Mouse (Mus musculus): ENCODE results near the gene Pax9.

Gene Pax9

GRCm38 (mm10) chr12:56691427-56692079, at the start of gene Pax9:
Gene Pax9 (plus strand): TSS chr12:56691767.
- no peak for DNase-seq (ENCODE audit: low spot score)

DNA sequence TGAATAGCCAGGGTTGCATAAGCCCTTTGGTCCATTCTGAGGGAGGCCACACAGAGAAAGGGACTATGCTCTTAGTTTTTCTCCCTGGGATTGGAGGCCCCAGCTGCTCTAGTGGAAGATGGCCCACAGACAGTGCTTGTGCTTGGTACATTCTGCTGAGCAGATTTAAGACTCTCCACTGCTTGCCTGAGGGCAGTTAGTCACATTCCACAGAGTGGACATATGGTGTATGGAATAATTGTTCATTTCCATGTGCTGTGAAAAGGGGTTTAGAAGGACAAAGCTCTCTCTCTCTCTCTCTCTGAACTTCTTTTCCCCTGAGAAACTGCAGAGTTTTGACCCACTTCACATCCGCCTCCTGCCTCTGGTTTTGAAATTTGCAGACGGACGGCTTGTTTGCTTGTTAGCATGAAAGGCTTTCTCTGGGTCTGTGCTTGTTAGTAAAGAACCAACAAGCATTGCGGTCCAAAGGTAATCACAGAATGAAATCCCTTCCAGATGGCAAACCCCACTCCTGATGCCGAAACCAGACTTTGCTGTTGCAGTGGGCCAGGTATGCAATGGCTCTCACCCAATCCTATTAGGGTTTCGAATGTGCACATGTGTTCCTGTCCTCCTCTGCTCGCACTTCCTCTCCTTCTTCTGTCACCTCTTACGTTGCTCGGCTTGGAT, 22.0 kb upstream of the Pax9 start:
- no peak for DNase-seq (ENCODE audit: low spot score)

- no peak for DNase-seq (ENCODE audit: low spot score)
These were observed 20.8 kb upstream of the Pax9 start for GRCm38 (mm10) chr12:56670795-56671194.

DNA sequence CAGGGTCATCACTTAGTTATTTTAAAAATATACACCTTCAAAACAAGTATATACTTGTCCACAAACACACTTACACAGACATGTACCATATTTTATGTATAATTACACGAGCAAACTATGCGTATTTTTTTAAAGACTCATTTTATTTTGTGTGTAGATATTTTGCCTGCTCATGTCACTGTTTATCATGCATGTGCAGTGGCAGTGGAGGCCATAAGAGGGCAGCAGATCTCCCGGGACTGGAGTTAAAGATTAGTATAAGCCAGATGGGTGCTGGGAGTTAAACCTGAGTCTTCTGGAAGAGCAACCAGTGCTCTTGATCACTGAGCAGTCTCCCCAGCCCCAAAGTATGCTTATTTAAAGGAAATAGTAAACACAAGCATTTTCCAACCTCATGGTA, 16.8 kb upstream of the Pax9 start:
- DNase-seq (ENCODE audit: low spot score) = no peak

GRCm38 (mm10) chr12:56677620-56678019, 13.9 kb upstream of the Pax9 start:
- no peak for DNase-seq (ENCODE audit: low spot score)

GRCm38 (mm10) chr12:56681096-56681811, 10.3 kb upstream of the Pax9 start:
- no peak for DNase-seq (ENCODE audit: low spot score)

- DNase-seq (ENCODE audit: low spot score) = no peak
These were observed 3.7 kb upstream of the Pax9 start for GRCm38 (mm10) chr12:56687640-56688481.

DNA sequence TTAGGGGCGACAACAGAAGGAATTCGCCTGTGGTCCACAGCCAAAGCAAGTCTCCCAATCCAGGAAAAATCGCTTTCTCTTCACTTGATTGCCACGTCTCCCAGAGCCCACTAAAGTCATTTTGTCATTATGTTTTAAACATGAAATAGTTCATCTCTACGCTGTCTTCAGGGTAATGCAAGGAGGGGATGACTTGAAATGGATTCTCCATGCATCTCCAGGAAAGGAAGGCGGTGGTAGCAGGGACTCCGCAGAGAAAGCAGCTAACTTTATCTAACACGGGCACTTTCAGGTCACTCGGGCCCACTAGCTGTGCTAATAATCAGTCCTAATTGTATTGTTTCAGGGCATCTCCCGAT, 3.1 kb upstream of the Pax9 start:
- DNase-seq (ENCODE audit: low spot score) = no peak

GRCm38 (mm10) chr12:56688920-56689319, 2.6 kb upstream of the Pax9 start:
- no peak for DNase-seq (ENCODE audit: low spot score)

GRCm38 (mm10) chr12:56689331-56689730, 2.2 kb upstream of the Pax9 start:
- no peak for DNase-seq (ENCODE audit: low spot score)

DNA sequence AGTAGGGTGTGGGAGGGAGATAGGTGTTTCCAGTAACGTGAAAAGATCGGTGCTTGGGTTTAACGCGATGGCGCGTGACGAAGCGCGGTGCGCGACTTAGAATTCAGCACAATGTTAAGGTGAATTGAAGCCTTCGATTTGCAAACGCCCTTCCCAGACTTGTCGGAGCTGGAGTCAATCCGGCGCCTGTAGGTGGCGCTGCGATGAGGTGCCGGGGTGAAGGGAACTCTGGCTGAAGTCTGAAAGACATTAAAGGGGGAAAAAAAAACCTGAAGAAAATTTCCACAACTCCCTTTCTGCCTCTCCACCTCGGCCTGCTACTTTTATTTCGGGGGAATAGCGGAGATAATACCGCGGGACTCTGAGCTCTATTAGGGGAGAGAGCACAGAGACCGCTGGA, 1.8 kb upstream of the Pax9 start:
- DNase-seq (ENCODE audit: low spot score) = no peak

- no peak for DNase-seq (ENCODE audit: low spot score)
These were observed 1.2 kb upstream of the Pax9 start for GRCm38 (mm10) chr12:56690366-56690765.

GRCm38 (mm10) chr12:56691001-56691400, 566 bp upstream of the Pax9 start:
- DNase-seq (ENCODE audit: low spot score) = no peak

DNA sequence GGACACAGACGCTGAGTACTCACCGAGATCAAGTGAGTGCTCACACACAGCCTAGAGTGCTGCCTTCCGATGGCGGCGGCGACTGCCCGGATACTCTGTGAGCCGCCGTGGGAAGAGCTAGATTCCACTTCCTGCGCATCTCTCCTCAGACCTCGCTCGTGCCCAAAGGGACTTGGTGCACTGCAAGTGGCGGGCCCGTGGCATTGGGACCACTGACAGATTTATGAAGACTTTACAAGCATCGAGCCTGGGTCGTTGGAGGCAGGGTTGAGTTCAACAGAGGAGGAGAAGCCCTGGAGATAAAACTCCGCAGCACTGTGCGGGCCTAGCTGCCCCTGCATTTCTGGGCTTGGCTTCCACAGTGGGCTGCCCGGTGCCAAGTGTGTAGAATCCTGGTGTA, 969 bp downstream of the Pax9 start:
- DNase-seq (ENCODE audit: low spot score) = no peak

GRCm38 (mm10) chr12:56693411-56694098, 2.0 kb downstream of the Pax9 start:
- no peak for DNase-seq (ENCODE audit: low spot score)

DNA sequence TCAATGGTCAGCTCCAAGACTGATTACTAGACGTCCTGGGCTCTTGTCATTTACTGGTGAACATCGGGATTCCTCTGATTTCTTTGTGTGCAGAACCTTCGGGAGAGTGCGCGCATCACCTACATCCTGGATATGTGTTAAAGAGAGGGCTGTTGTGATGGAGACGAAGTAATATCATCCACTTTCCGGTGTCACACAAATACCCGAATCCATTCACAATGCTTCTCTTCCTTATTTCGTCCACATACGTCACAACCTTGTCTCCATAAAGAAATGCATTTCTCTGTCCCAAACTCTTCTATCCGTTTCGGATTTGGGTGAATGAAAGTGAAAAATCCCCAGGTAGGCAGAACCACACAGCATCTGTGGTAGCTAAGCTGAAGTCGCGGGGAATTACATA, 2.8 kb downstream of the Pax9 start:
- no peak for DNase-seq (ENCODE audit: low spot score)

DNA sequence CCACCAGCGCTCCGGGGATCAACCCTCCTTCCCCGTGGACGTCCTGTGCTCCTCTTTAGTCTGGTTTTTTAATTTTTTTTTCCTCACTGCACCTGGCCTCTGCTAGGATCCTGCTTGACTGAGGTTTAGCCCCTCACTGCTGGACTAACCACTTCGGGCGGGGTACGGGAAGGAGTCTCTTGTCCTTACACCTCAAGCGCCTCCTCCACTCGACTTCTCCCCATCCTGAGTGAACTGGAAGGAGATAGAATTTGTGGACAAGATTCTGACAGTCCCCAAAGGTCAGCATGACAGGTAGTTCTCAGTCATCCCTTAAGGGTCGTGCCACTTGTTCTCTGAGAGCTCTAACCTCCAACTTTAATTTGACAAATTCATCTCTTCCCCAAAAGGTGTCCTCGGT, 3.4 kb downstream of the Pax9 start:
- DNase-seq (ENCODE audit: low spot score) = no peak

DNA sequence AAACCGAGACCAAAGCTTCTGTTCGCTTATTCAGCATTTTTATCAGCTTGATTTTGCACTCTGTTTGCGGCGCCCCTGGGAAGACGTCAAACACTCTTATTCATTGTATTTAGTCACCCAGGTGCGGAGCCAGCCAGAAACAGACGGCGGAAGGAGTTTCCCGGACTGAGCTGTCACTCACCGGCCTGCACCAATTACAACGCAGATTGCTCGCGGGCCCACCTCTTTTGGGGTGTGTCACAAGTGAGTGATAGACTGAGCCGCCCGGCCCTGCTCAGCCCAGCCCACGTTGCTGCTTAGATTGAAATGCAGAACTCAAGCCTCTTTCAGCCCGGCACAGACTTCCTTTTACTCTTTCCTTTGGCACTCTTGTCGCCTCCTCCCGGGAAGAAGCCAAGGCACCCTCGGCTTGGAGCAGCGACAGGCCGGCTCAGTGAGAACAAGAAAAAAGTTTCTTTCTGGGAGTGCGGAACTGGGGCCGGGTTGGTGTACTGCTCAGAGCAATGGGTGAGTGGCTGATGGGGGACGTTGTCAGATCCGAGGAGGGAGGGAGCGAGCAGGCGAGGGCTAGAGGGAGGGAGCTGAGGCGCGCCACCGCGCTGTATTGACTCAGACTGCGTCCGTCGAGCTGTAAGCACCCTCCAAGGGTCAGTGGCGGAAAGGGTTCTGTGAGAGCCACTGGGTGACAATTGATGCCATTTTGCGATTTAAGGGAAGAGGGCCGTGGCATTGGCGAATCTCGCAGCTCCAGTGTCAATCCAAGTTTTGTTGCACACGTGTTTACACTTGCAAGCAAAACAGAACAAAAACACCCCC, 4.0 kb downstream of the Pax9 start:
- DNase-seq (ENCODE audit: low spot score) = no peak

GRCm38 (mm10) chr12:56696174-56697010, 4.8 kb downstream of the Pax9 start:
- DNase-seq (ENCODE audit: low spot score) = no peak
